Mouse (Mus musculus) CH12.LX (cell line): ENCODE measurements around the gene Srgn. TPM values are rescaled to one million over a fixed set of nuclear protein-coding genes. Genes with fewer than 3 reads are reported as not detected.

ENCODE experiments used
- DNase-seq: peaks from one replicate; pipeline ENCODE4 v3.0.0-alpha.2; 2013; ENCODE audit errors: extremely low read depth
- H3K27ac ChIP-seq: 2 replicates; pipeline ENCODE4 v1.5.1; 2012; ENCODE audit warnings: low read depth, mild to moderate bottlenecking, control low read depth, moderate library complexity; ENCODE audit not compliant: insufficient read depth
- H3K27me3 ChIP-seq: replicated peaks from 2 replicates; pipeline ENCODE3; 2012; ENCODE audit warnings: inconsistent platforms
- H3K36me3 ChIP-seq, 2 experiments: replicated peaks in 1 of 2; 2 replicates each; pipeline versions ENCODE3 to v1.6.1; 2012; ENCODE audit warnings: inconsistent platforms in 1 of 2, low read length in 1 of 2, mild to moderate bottlenecking in 1 of 2, mixed read lengths in 1 of 2, moderate library complexity in 1 of 2; ENCODE audit not compliant: control insufficient read depth in 1 of 2, insufficient read depth in 1 of 2
- H3K4me1 ChIP-seq, 2 experiments: 2 replicates each; pipeline ENCODE4 v1.6.1; 2012; ENCODE audit warnings: inconsistent platforms in 1 of 2, moderate library complexity in 1 of 2; ENCODE audit not compliant: insufficient read depth in 2 of 2, control insufficient read depth in 1 of 2
- H3K4me2 ChIP-seq: 2 replicates; pipeline ENCODE4 v1.6.1; 2012; ENCODE audit warnings: low read depth, mild to moderate bottlenecking, control low read depth; ENCODE audit not compliant: poor library complexity, insufficient read depth, severe bottlenecking
- H3K4me3 ChIP-seq, 3 experiments: fragments of 150-350 bp in 1 of 3; sonication (generic) in 1 of 3; replicated peaks in 1 of 3; 2 replicates each; pipeline versions ENCODE3 to v1.5.1; 2011 to 2012; ENCODE audit warnings: low read depth in 2 of 3, low read length in 2 of 3, mild to moderate bottlenecking in 2 of 3, moderate library complexity in 2 of 3, control low read depth in 1 of 3, improper control_type of control experiment in 1 of 3, inconsistent platforms in 1 of 3, mixed read lengths in 1 of 3; ENCODE audit not compliant: poor library complexity in 1 of 3
- H3K79me2 ChIP-seq: replicated peaks from 2 replicates; pipeline ENCODE4 v1.6.1; 2012; ENCODE audit warnings: mild to moderate bottlenecking, moderate library complexity; ENCODE audit not compliant: control insufficient read depth, poor library complexity, insufficient read depth, severe bottlenecking; ENCODE audit errors: extremely low read depth
- H3K9ac ChIP-seq: 2 replicates; pipeline ENCODE4 v1.6.1; 2012; ENCODE audit warnings: low read depth, mild to moderate bottlenecking, control low read depth, moderate library complexity; ENCODE audit not compliant: insufficient read depth
- H3K9me3 ChIP-seq: replicated peaks from 2 replicates; pipeline ENCODE3; 2012; ENCODE audit warnings: low read length, inconsistent platforms, mixed read lengths
- BHLHE40 ChIP-seq: IDR thresholded peaks from 2 replicates; pipeline ENCODE4 v1.6.1; 2011; ENCODE audit warnings: mild to moderate bottlenecking, low read depth, low read length, improper control_type of control experiment
- CHD1 ChIP-seq: IDR thresholded peaks from 2 replicates; pipeline ENCODE4 v1.6.1; 2012; ENCODE audit warnings: low read depth, low read length, improper control_type of control experiment, inconsistent platforms
- CHD2 ChIP-seq: IDR thresholded peaks from 2 replicates; pipeline ENCODE4 v1.6.1; 2011; ENCODE audit warnings: low read length, improper control_type of control experiment
- CTCF ChIP-seq, 2 experiments: IDR thresholded peaks in 1 of 2; conservative IDR thresholded peaks in 1 of 2; 2 replicates each; pipeline ENCODE4 v1.5.1; 2011 to 2012; ENCODE audit warnings: low read depth in 2 of 2, low read length in 2 of 2, improper control_type of control experiment in 1 of 2, inconsistent platforms in 1 of 2, mild to moderate bottlenecking in 1 of 2, moderate library complexity in 1 of 2
- ELF1 ChIP-seq: IDR thresholded peaks from 2 replicates; pipeline ENCODE4 v1.6.1; 2014; ENCODE audit warnings: low read depth, mild to moderate bottlenecking, inconsistent platforms, low read length, improper control_type of control experiment
- EP300 ChIP-seq: IDR thresholded peaks from 2 replicates; pipeline ENCODE4 v1.6.1; 2011; ENCODE audit warnings: low read length, improper control_type of control experiment
- ETS1 ChIP-seq: conservative IDR thresholded peaks from 2 replicates; pipeline ENCODE4 v1.6.1; 2012; ENCODE audit warnings: low read depth, mild to moderate bottlenecking, inconsistent platforms, low read length, improper control_type of control experiment, moderate library complexity
- GABPA ChIP-seq: IDR thresholded peaks from 2 replicates; pipeline ENCODE4 v1.6.1; 2012; ENCODE audit warnings: low read depth, low read length, improper control_type of control experiment, inconsistent platforms; ENCODE audit not compliant: insufficient replicate concordance
- HCFC1 ChIP-seq: IDR thresholded peaks from 2 replicates; pipeline ENCODE4 v1.6.1; 2012; ENCODE audit warnings: low read depth, mild to moderate bottlenecking, inconsistent platforms, low read length, improper control_type of control experiment
- IRF4 ChIP-seq: IDR thresholded peaks from 2 replicates; pipeline ENCODE4 v1.6.1; 2014; ENCODE audit warnings: low read depth, mild to moderate bottlenecking, inconsistent platforms, low read length, improper control_type of control experiment
- JUND ChIP-seq: conservative IDR thresholded peaks from 2 replicates; pipeline ENCODE4 v1.6.1; 2011; ENCODE audit warnings: low read depth, low read length, improper control_type of control experiment
- KAT2A ChIP-seq: IDR thresholded peaks from 2 replicates; pipeline ENCODE4 v1.6.1; 2012; ENCODE audit warnings: low read length, improper control_type of control experiment, inconsistent platforms; ENCODE audit not compliant: insufficient replicate concordance
- MAFK ChIP-seq: IDR thresholded peaks from 2 replicates; pipeline ENCODE4 v1.6.1; 2011; ENCODE audit warnings: low read length, improper control_type of control experiment; ENCODE audit not compliant: insufficient replicate concordance
- MAZ ChIP-seq: IDR thresholded peaks from 2 replicates; pipeline ENCODE4 v1.6.1; 2012; ENCODE audit warnings: low read depth, mild to moderate bottlenecking, inconsistent platforms, low read length, improper control_type of control experiment, moderate library complexity
- MEF2A ChIP-seq: IDR thresholded peaks from 2 replicates; pipeline ENCODE4 v1.6.1; 2014; ENCODE audit warnings: low read depth, mild to moderate bottlenecking, inconsistent platforms, low read length, improper control_type of control experiment, borderline replicate concordance
- MXI1 ChIP-seq: IDR thresholded peaks from 2 replicates; pipeline ENCODE4 v1.6.1; 2011; ENCODE audit warnings: mild to moderate bottlenecking, low read depth, low read length, improper control_type of control experiment
- MYC ChIP-seq: IDR thresholded peaks from 2 replicates; pipeline ENCODE4 v1.6.1; 2011; ENCODE audit warnings: low read depth, mild to moderate bottlenecking, improper control_type of control experiment, low read length
- NRF1 ChIP-seq: IDR thresholded peaks from 2 replicates; pipeline ENCODE4 v1.6.1; 2014; ENCODE audit warnings: low read depth, mild to moderate bottlenecking, inconsistent platforms, low read length, improper control_type of control experiment, moderate library complexity
- PAX5 ChIP-seq: IDR thresholded peaks from 2 replicates; pipeline ENCODE4 v1.6.1; 2012; ENCODE audit warnings: low read length, inconsistent platforms, mixed read lengths
- POLR2A ChIP-seq: IDR thresholded peaks from 2 replicates; pipeline ENCODE4 v1.6.1; 2011; ENCODE audit warnings: low read depth, mild to moderate bottlenecking, improper control_type of control experiment, low read length
- POLR2AphosphoS2 ChIP-seq: IDR thresholded peaks from 2 replicates; pipeline ENCODE4 v1.6.1; 2011; ENCODE audit warnings: low read depth, low read length, improper control_type of control experiment
- RAD21 ChIP-seq: IDR thresholded peaks from 2 replicates; pipeline ENCODE4 v1.6.1; 2011; ENCODE audit warnings: low read depth, mild to moderate bottlenecking, low read length, improper control_type of control experiment, moderate library complexity
- RCOR1 ChIP-seq: conservative IDR thresholded peaks from 2 replicates; pipeline ENCODE4 v1.6.1; 2012; ENCODE audit warnings: low read depth, mild to moderate bottlenecking, inconsistent platforms, low read length, improper control_type of control experiment
- SMC3 ChIP-seq: IDR thresholded peaks from 2 replicates; pipeline ENCODE4 v1.6.1; 2011; ENCODE audit warnings: low read depth, low read length, improper control_type of control experiment
- TBP ChIP-seq: conservative IDR thresholded peaks from 2 replicates; pipeline ENCODE4 v1.6.1; 2011; ENCODE audit warnings: low read depth, low read length, improper control_type of control experiment
- TCF12 ChIP-seq: IDR thresholded peaks from 2 replicates; pipeline ENCODE4 v1.6.1; 2014; ENCODE audit warnings: low read depth, mild to moderate bottlenecking, inconsistent platforms, low read length, improper control_type of control experiment
- USF1 ChIP-seq: IDR thresholded peaks from 2 replicates; pipeline ENCODE4 v1.6.1; 2014; ENCODE audit warnings: low read depth, mild to moderate bottlenecking, inconsistent platforms, low read length, improper control_type of control experiment
- USF2 ChIP-seq: conservative IDR thresholded peaks from 2 replicates; pipeline ENCODE4 v1.6.1; 2011; ENCODE audit warnings: low read depth, low read length, improper control_type of control experiment
- ZC3H11A ChIP-seq: IDR thresholded peaks from 2 replicates; pipeline ENCODE4 v1.6.1; 2012; ENCODE audit warnings: low read depth, mild to moderate bottlenecking, inconsistent platforms, low read length, improper control_type of control experiment
- ZKSCAN1 ChIP-seq: IDR thresholded peaks from 2 replicates; pipeline ENCODE4 v1.6.1; 2012; ENCODE audit warnings: low read depth, inconsistent platforms, low read length, improper control_type of control experiment, borderline replicate concordance
- ZMIZ1 ChIP-seq: IDR thresholded peaks from 2 replicates; pipeline ENCODE4 v1.6.1; 2012; ENCODE audit warnings: low read depth, mild to moderate bottlenecking, inconsistent platforms, low read length, improper control_type of control experiment
- ZNF384 ChIP-seq: IDR thresholded peaks from 2 replicates; pipeline ENCODE4 v1.6.1; 2012; ENCODE audit warnings: low read depth, low read length, improper control_type of control experiment, inconsistent platforms
- dilution Hi-C: fragments of 300-500 bp; cut with MboI; formaldehyde crosslinking; loops from 2 replicates; pipeline ENCODE4 v1.14.3; 2020; ENCODE audit warnings: low sequenced_read_pairs; ENCODE audit not compliant: extremely low pct_unique_long_range_greater_than_20kb, extremely low pct_ligation_motif_present
- in situ Hi-C: fragments of 300-500 bp; cut with MboI; formaldehyde crosslinking; loops from 3 replicates; pipeline ENCODE4 v1.14.3; 2019; ENCODE audit warnings: low sequenced_read_pairs, low pct_ligation_motif_present, low pct_unique_long_range_greater_than_20kb, mixed read lengths
- polyA plus RNA-seq: library from polyadenylated mRNA; unstranded; fragments of >175 nt; gene quantifications from 2 replicates; pipeline ENCODE4 v1.2.1, GENCODE M21; 2012; ENCODE audit warnings: low read depth; ENCODE audit not compliant: insufficient read length
- total RNA-seq, 2 experiments: library from RNA; depleted of rRNA; stranded (reverse); fragments of 300-350 nt in 1 of 2; fragments of >200 nt in 1 of 2; gene quantifications; 2 replicates each; pipeline ENCODE4 v1.2.3; 2012 to 2014

Gene Srgn
- total and polyA plus RNA-seq, 3 experiments = 189 to 519 (median 516) TPM

DNA sequence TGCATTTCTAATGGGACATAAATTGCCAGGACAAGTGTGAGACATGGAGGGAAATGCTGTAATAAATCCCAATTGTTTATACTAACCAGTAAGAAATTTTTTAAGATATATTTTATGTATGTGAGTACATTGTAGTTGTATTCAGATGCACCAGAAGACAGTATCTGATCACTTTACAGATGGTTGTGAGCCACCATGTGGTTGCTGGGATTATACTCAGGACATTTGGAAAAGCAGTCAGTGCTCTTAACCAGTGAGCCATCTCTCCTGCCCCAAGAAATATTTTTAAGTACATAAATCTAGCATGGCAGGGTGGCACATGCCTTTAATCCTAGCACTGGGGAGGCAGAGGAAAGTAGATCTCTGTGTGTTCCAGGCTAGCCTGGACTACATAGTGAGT lies 18.5 kb upstream of the Srgn start:
- Histone ChIP-seq H3K27ac (no peak overlapping the region), H3K4me1 (peaks cover 8 to 55% of the 10 kb centered on the region in 2 experiments), H3K4me2 (no peak overlapping the region), H3K9me3 (no peaks in the 10 kb centered on the region), H3K4me3 (no peak overlapping the region), H3K36me3 (no peaks in the 10 kb centered on the region), H3K79me2 (no peaks in the 10 kb centered on the region), H3K27me3 (no peaks in the 10 kb centered on the region), H3K9ac (no peak overlapping the region)
- dilution Hi-C loops = no loop called here
- peak in 1 of 2 experiments; percentile 9; a peak in 1 of 4 replicates for TF ChIP-seq CTCF (conservative IDR thresholded peaks at IDR 0.05 in 1 of 2, IDR thresholded peaks at IDR 0.05 in 1 of 2; ENCODE audit: low read depth in 2 of 2, low read length in 2 of 2)
- TF ChIP-seq RAD21 = peak; percentile 3
- no peak for TF ChIP-seq ELF1
- DNase-seq = no peak
- in situ Hi-C loops = no loop called here

DNA sequence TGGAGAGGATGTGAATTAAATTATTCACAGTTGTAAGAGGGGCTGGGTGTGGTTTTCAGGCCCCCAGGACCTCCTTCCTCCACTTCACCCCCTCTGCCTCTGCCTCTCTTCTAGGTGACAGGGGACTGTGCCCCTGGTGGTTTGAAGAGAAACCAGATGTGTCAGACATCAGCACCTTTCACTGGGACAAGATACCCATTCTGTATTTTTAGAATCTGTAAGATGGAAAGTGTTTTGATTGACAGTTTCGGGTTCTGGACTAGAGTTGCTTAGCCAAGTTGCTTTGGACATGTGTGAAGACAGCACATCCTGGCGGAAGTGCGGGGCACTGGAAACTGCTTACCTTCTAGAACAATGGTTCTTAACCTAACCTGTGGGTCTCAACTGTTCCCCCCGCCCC lies 17.1 kb upstream of the Srgn start:
- in situ Hi-C loops (loop anchor here (5.0 kb wide), 1 partner anchor 37 kb away; no protein-coding TSS in a partner anchor), dilution Hi-C loops (no loop called here)
- DNase-seq = peak; percentile 91
- H3K27me3 ChIP-seq = no peaks in the 10 kb centered on the region
- peak overlapping the region; percentile 49 for H3K9ac ChIP-seq
- H3K36me3 ChIP-seq = peaks cover 5 to 10% of the 10 kb centered on the region in 2 experiments
- peak overlapping the region; percentile 96 for H3K4me2 ChIP-seq
- H3K79me2 ChIP-seq = no peaks in the 10 kb centered on the region
- peaks cover 10 to 61% of the 10 kb centered on the region in 2 experiments for H3K4me1 ChIP-seq
- H3K4me3 ChIP-seq = no peak overlapping the region
- no peaks in the 10 kb centered on the region for H3K9me3 ChIP-seq
- H3K27ac ChIP-seq = peak overlapping the region; percentile 100
- TF ChIP-seq ETS1 (peak; percentile 96), IRF4 (peak; percentile 91), CTCF (conservative IDR thresholded peaks at IDR 0.05 in 1 of 2, IDR thresholded peaks at IDR 0.05 in 1 of 2; ENCODE audit: low read depth in 2 of 2, low read length in 2 of 2) (peak in 1 of 2 experiments; percentile 88; a peak in 3 of 4 replicates), CHD1 (peak; percentile 19; the same call in 1 of the 2 replicates), SMC3 (peak; percentile 95), USF2 (no peak), PAX5 (no peak), MAZ (peak; percentile 88), MXI1 (peak; percentile 68), HCFC1 (no peak), BHLHE40 (peak; percentile 83), MEF2A (peak; percentile 99), POLR2AphosphoS2 (no peak), NRF1 (peak; percentile 25; the same call in 1 of the 2 replicates), TCF12 (peak; percentile 83), JUND (peak; percentile 68), MYC (peak; percentile 81), USF1 (no peak), ZKSCAN1 (no peak), GABPA (no peak), MAFK (peak; percentile 86), ZC3H11A (no peak; the same call in 1 of the 2 replicates), POLR2A (peak; percentile 25; the same call in 1 of the 2 replicates), RCOR1 (peak; percentile 85; the same call in 1 of the 2 replicates), ELF1 (peak; percentile 61; the same call in 1 of the 2 replicates), ZMIZ1 (no peak), RAD21 (peak; percentile 94), TBP (0 out of 2 replicates have a peak, but pooled peaks have one; percentile 22), EP300 (peak; percentile 91), CHD2 (peak; percentile 80), ZNF384 (peak; percentile 66; the same call in 1 of the 2 replicates), KAT2A (0 out of 2 replicates have a peak, but pooled peaks have one; percentile 26)
